In genomic region chr6:31612560-31613270, GRCm38 (mm10) we compare ENCODE assay signal across 15 mouse cellular contexts. TPM values are rescaled to one million over a fixed set of nuclear protein-coding genes. Genes with fewer than 3 reads are reported as not detected.
DNase-seq lines count a peak whose midpoint lies in the region; ATAC-seq and TF ChIP-seq lines count a peak whose summit lies in the region.
"Had no signal": no experiment of that assay in that cellular context is flagged by ENCODE, and none has a peak within 500 bp of the region (broad histone marks: within the 10 kb centered on the region; RNA-seq: fewer than 3 reads in every experiment).

No protein-coding gene starts in this region.

- peak overlapping the region; percentile 30 for H3K4me2 ChIP-seq in heart, embryonic 14.5 days (ENCODE audit: low read length)
- peak overlapping the region; percentile 87 for H3K4me2 ChIP-seq in liver, embryonic 15.5 days
- H3K4me2 ChIP-seq in midbrain, embryonic 14.5 days (ENCODE audit: low read length) = no peak overlapping the region
- H3K4me2 ChIP-seq: embryonic facial prominence, embryonic 15.5 days; limb, embryonic 13.5 days; midbrain, embryonic 11.5 days had no signal

- no peak overlapping the region for H3K9ac ChIP-seq in heart, embryonic 14.5 days (ENCODE audit: low read length)
- H3K9ac ChIP-seq in MEL (ENCODE audit: control insufficient read depth, low read depth, low read length, poor library complexity, severe bottlenecking) = peak overlapping the region; percentile 83
- H3K9ac ChIP-seq in liver, embryonic 15.5 days = peak overlapping the region; percentile 86
- no peak overlapping the region for H3K9ac ChIP-seq in midbrain, embryonic 14.5 days (replicated peaks; ENCODE audit: low read length)
- H3K9ac ChIP-seq: embryonic facial prominence, embryonic 15.5 days; forebrain, postnatal 0 days; limb, embryonic 13.5 days had no signal

- H3K27ac ChIP-seq in heart, embryonic 14.5 days (replicated peaks in 1 of 2; ENCODE audit: control insufficient read depth in 1 of 2, insufficient read depth in 1 of 2, low read depth in 2 of 2, low read length in 2 of 2) = peak overlapping the region; percentile 37 to 45
- peak overlapping the region; percentile 99 for H3K27ac ChIP-seq in MEL (ENCODE audit: control insufficient read depth, low read depth, low read length)
- peak overlapping the region; percentile 93 for H3K27ac ChIP-seq in liver, embryonic 15.5 days (replicated peaks)
- no peak overlapping the region for H3K27ac ChIP-seq in midbrain, embryonic 14.5 days (replicated peaks; ENCODE audit: low read depth, low read length)
- H3K27ac ChIP-seq: embryonic facial prominence, embryonic 15.5 days; limb, embryonic 13.5 days had no signal

- H3K36me3 ChIP-seq in heart, embryonic 14.5 days (ENCODE audit: control insufficient read depth, insufficient read depth, low read length) = no peaks in the 10 kb centered on the region
- H3K36me3 ChIP-seq in MEL (ENCODE audit: control insufficient read depth in 1 of 2, insufficient read depth in 2 of 2, low read length in 2 of 2) = peaks cover 0 to 33% of the 10 kb centered on the region in 2 experiments; a peak in 2 of 4 replicates
- no peaks in the 10 kb centered on the region for H3K36me3 ChIP-seq in liver, embryonic 15.5 days (replicated peaks)
- no peaks in the 10 kb centered on the region for H3K36me3 ChIP-seq in midbrain, embryonic 14.5 days (ENCODE audit: control insufficient read depth, insufficient read depth, low read length)
- H3K36me3 ChIP-seq: embryonic facial prominence, embryonic 15.5 days; limb, embryonic 13.5 days had no signal

- H3K4me3 ChIP-seq in heart, embryonic 14.5 days (ENCODE audit: control insufficient read depth in 1 of 2, insufficient read depth in 1 of 2, low read depth in 1 of 2, low read length in 2 of 2) = no peak overlapping the region
- peak overlapping the region; percentile 55 to 58 for H3K4me3 ChIP-seq in MEL (ENCODE audit: control insufficient read depth in 1 of 2, insufficient read depth in 1 of 2, low read depth in 2 of 2, low read length in 2 of 2)
- H3K4me3 ChIP-seq in liver, embryonic 15.5 days (replicated peaks) = peak overlapping the region; percentile 68
- H3K4me3 ChIP-seq in midbrain, embryonic 14.5 days (replicated peaks; ENCODE audit: low read depth, low read length) = no peak overlapping the region
- H3K4me3 ChIP-seq: embryonic facial prominence, embryonic 15.5 days; limb, embryonic 13.5 days had no signal

- no peaks in the 10 kb centered on the region for H3K9me3 ChIP-seq in heart, embryonic 14.5 days (ENCODE audit: control insufficient read depth, low read length)
- no peaks in the 10 kb centered on the region for H3K9me3 ChIP-seq in MEL (replicated peaks; ENCODE audit: insufficient read depth, low read length)
- H3K9me3 ChIP-seq in liver, embryonic 15.5 days (replicated peaks) = no peaks in the 10 kb centered on the region
- H3K9me3 ChIP-seq in midbrain, embryonic 14.5 days (ENCODE audit: control insufficient read depth, low read length) = no peaks in the 10 kb centered on the region
- H3K9me3 ChIP-seq: embryonic facial prominence, embryonic 15.5 days; limb, embryonic 13.5 days had no signal

- H3K4me1 ChIP-seq in heart, embryonic 14.5 days (ENCODE audit: control insufficient read depth in 2 of 2, insufficient read depth in 2 of 2, low read length in 2 of 2) = peaks cover 25 to 30% of the 10 kb centered on the region in 2 experiments
- H3K4me1 ChIP-seq in MEL (ENCODE audit: control insufficient read depth in 1 of 2, insufficient read depth in 2 of 2, low read length in 2 of 2) = peaks cover 11 to 43% of the 10 kb centered on the region in 2 experiments; a peak in 3 of 4 replicates
- peaks cover 81% of the 10 kb centered on the region for H3K4me1 ChIP-seq in liver, embryonic 15.5 days (replicated peaks)
- no peaks in the 10 kb centered on the region for H3K4me1 ChIP-seq in midbrain, embryonic 14.5 days (ENCODE audit: control insufficient read depth, insufficient read depth, low read length)
- H3K4me1 ChIP-seq: embryonic facial prominence, embryonic 15.5 days; limb, embryonic 13.5 days had no signal

- DNase-seq in heart, adult 9 months (ENCODE audit: low spot score in 2 of 2) = no peak
- DNase-seq in MEL (ENCODE audit: low read depth, low spot score) = peak; percentile 86
- DNase-seq in midbrain, embryonic 14.5 days = no peak
- no peak for DNase-seq in left cerebral cortex, adult 9 months (ENCODE audit: low spot score in 2 of 2)
- DNase-seq: adrenal gland, postnatal 25 days; cerebellum, adult 2 months; forebrain, postnatal 0 days; thymus, postnatal 36 days had no signal

- WGBS in heart, embryonic 14.5 days = 31% methylated on average over 17 of the region's 17 CpGs
- 17% methylated on average over 17 of the region's 17 CpGs for WGBS in liver, embryonic 15.5 days (ENCODE audit: insufficient replicate concordance)
- WGBS in midbrain, embryonic 14.5 days = 87% methylated on average over 17 of the region's 17 CpGs

- no peaks in the 10 kb centered on the region for H3K27me3 ChIP-seq in heart, embryonic 14.5 days (ENCODE audit: control insufficient read depth, insufficient read depth, low read length)
- no peaks in the 10 kb centered on the region for H3K27me3 ChIP-seq in MEL (ENCODE audit: control insufficient read depth in 1 of 2, insufficient read depth in 2 of 2, low read length in 2 of 2)
- H3K27me3 ChIP-seq in liver, embryonic 15.5 days = no peaks in the 10 kb centered on the region
- H3K27me3 ChIP-seq in midbrain, embryonic 14.5 days (ENCODE audit: control insufficient read depth, insufficient read depth, low read length) = no peaks in the 10 kb centered on the region
- H3K27me3 ChIP-seq: embryonic facial prominence, embryonic 15.5 days; limb, embryonic 13.5 days had no signal

- H3K79me2 ChIP-seq in MEL (ENCODE audit: control insufficient read depth, insufficient read depth, low read length, poor library complexity) = peaks cover 2% of the 10 kb centered on the region; the same call in 1 of the 2 replicates

- TF ChIP-seq RAD21 in MEL (IDR thresholded peaks at IDR 0.05; ENCODE audit: low read depth, low read length) = no peak

- ATAC-seq in heart, embryonic 14.5 days (ENCODE audit: insufficient number of reproducible peaks, insufficient read depth, low FRiP score, low read depth) = no peak
- ATAC-seq in common myeloid progenitor, adult 5-6 weeks (replicated peaks; ENCODE audit: low read depth, poor library complexity, severe bottlenecking) = peak; percentile 21
- peak; percentile 77 for ATAC-seq in liver, embryonic 15.5 days (ENCODE audit: insufficient read depth)
- no peak for ATAC-seq in midbrain, embryonic 14.5 days (ENCODE audit: low FRiP score, low TSS enrichment)
- ATAC-seq: forebrain, postnatal 0 days had no signal

- peak in 1 of 2 experiments; percentile 54; a peak in 1 of 4 replicates for TF ChIP-seq POLR2A in MEL (IDR thresholded peaks at IDR 0.05; ENCODE audit: control insufficient read depth in 1 of 2, insufficient read depth in 1 of 2, low read depth in 1 of 2, low read length in 2 of 2, poor library complexity in 1 of 2)

- TF ChIP-seq CTCF in MEL (IDR thresholded peaks at IDR 0.05 in 2 of 3, conservative IDR thresholded peaks at IDR 0.05 in 1 of 3; ENCODE audit: control insufficient read depth in 1 of 3, insufficient read depth in 1 of 3, low read depth in 2 of 3, low read length in 3 of 3, poor library complexity in 1 of 3, severe bottlenecking in 1 of 3) = no peak

- peak; percentile 78 to 95 for TF ChIP-seq EP300 in MEL (IDR thresholded peaks at IDR 0.05; ENCODE audit: low read depth in 1 of 2, low read length in 2 of 2)

TF ChIP-seq in MEL, 35 proteins besides CTCF, POLR2A, EP300 and RAD21 (continues in another document):
- TF ChIP-seq NELFE (IDR thresholded peaks at IDR 0.05; ENCODE audit: low read depth, low read length) (peak; percentile 11; the same call in 1 of the 2 replicates), ZNF384 (IDR thresholded peaks at IDR 0.05; ENCODE audit: low read depth, low read length) (no peak), MAX (IDR thresholded peaks at IDR 0.05; ENCODE audit: low read length) (peak; percentile 66; the same call in 1 of the 2 replicates), BHLHE40 (IDR thresholded peaks at IDR 0.05; ENCODE audit: borderline replicate concordance, low read depth, low read length) (no peak), MYC (IDR thresholded peaks at IDR 0.05; ENCODE audit: low read depth, low read length) (peak; percentile 88), HCFC1 (IDR thresholded peaks at IDR 0.05; ENCODE audit: low read depth, low read length) (0 out of 2 replicates have a peak, but pooled peaks have one; percentile 29), MXI1 (IDR thresholded peaks at IDR 0.05; ENCODE audit: low read depth, low read length) (no peak), NRF1 (IDR thresholded peaks at IDR 0.05; ENCODE audit: insufficient read depth, low read depth, low read length, poor library complexity, severe bottlenecking) (no peak), TCF12 (IDR thresholded peaks at IDR 0.05; ENCODE audit: low read depth, low read length) (peak; percentile 90), MYB (IDR thresholded peaks at IDR 0.05; ENCODE audit: low read depth, low read length) (peak; percentile 73; the same call in 1 of the 2 replicates), UBTF (IDR thresholded peaks at IDR 0.05; ENCODE audit: borderline replicate concordance, insufficient read depth, low read depth, low read length) (peak; percentile 99), RCOR1 (IDR thresholded peaks at IDR 0.05; ENCODE audit: low read depth, low read length) (0 out of 2 replicates have a peak, but pooled peaks have one; percentile 71), GABPA (IDR thresholded peaks at IDR 0.05; ENCODE audit: low read depth, low read length) (no peak), SMC3 (IDR thresholded peaks at IDR 0.05; ENCODE audit: low read depth, low read length) (no peak), ZKSCAN1 (IDR thresholded peaks at IDR 0.05; ENCODE audit: low read depth, low read length) (no peak), MAZ (IDR thresholded peaks at IDR 0.05; ENCODE audit: low read depth, low read length) (peak; percentile 38; the same call in 1 of the 2 replicates), E2F4 (IDR thresholded peaks at IDR 0.05; ENCODE audit: borderline replicate concordance, low read depth, low read length) (no peak), MEF2A (IDR thresholded peaks at IDR 0.05; ENCODE audit: extremely low read depth, insufficient replicate concordance, low read depth, low read length, poor library complexity, severe bottlenecking) (no peak), USF1 (IDR thresholded peaks at IDR 0.05; ENCODE audit: low read depth, low read length) (no peak)

RNA-seq across cellular contexts. Expression of gene Podxl, which starts 48.9 kb away (rescaled TPM):
- 14.6 and 16.3 TPM in 2 replicates for polyA plus RNA-seq in heart, embryonic 14.5 days (2014; fragmentation: Nextera tagmentation; extraction: Ambion mirVana)
- total RNA-seq in MEL (2012; rRNA removed) = 14.2 and 19.1 TPM in 2 replicates
- 10 to 100 TPM in 1 of 2 experiments, not detected in 1; 40.8 TPM for polyA plus RNA-seq in MEL (2012; ENCODE audit: insufficient read depth in 1 of 2, insufficient read length in 2 of 2, low read depth in 1 of 2, low replicate concordance in 2 of 2, missing spikeins in 1 of 2)
- total RNA-seq in common myeloid progenitor, adult 5-6 weeks (2017) = 0.55 and 0.82 TPM in 2 replicates
- polyA plus RNA-seq in liver, embryonic 15.5 days (2015; fragmentation: Nextera tagmentation; extraction: Ambion mirVana) = 5.1 and 5.8 TPM in 2 replicates
- 6.7 and 10.3 TPM in 2 replicates for polyA plus RNA-seq in midbrain, embryonic 14.5 days (2014; fragmentation: Nextera tagmentation; extraction: Ambion mirVana)
- total RNA-seq: CH12.LX had no signal

Comparison
In these comparisons a context has a peak if more than half of its experiments do, and no peak if none do; other contexts are left out.
1. ATAC-seq: peak in common myeloid progenitor, adult 5-6 weeks (single experiment) and liver, embryonic 15.5 days (single experiment); none in heart, embryonic 14.5 days (single experiment) and midbrain, embryonic 14.5 days (single experiment).
2. H3K4me3 ChIP-seq: peak in MEL (2 of 2) and liver, embryonic 15.5 days (single experiment); none in heart, embryonic 14.5 days (0 of 2) and midbrain, embryonic 14.5 days (single experiment).
3. H3K9ac ChIP-seq: peak in MEL (single experiment) and liver, embryonic 15.5 days (single experiment); none in heart, embryonic 14.5 days (single experiment) and midbrain, embryonic 14.5 days (single experiment).